Mouse (Mus musculus): ENCODE data around the gene Mup19.

GRCm38 (mm10) chr4:61813435-61813834, 31.4 kb upstream of the Mup19 start:
- TF ChIP-seq CTCF (IDR thresholded peaks at IDR 0.05; ENCODE audit: insufficient read depth, low read depth, low read length), result no peak
- no peak for TF ChIP-seq POLR2A (IDR thresholded peaks at IDR 0.05; ENCODE audit: insufficient read depth, low read depth, low read length)
